Mouse (Mus musculus): ENCODE results near the gene Tbc1d8b.

Tbc1d8b gene

GRCm38 (mm10) chrX:139780988-139781387 lies 96.2 kb downstream of the Tbc1d8b start:
- DNase-seq: peak in 1 of 2 experiments; percentile 44

DNA sequence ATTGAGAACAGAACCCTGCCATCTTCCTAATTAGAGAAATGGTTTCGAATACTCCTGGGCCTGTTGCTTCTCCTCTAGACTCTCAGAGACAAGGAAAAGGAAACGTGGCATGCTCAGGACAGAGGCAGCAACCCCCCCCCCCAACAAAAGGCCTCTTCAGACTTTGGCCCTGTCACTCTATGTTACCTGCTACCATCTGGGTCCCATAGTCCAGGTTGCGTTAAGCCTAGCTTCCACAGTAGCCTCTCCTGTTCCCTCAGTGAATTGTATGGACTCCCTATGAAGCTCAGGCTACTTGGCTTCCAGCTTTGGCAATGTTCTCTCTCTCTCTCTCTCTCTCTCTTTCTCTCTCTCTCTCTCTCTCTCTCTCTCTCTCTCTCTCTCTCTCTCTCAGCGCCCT lies 96.8 kb downstream of the Tbc1d8b start:
- DNase-seq: no peak

GRCm38 (mm10) chrX:139782278-139783044 lies 97.7 kb downstream of the Tbc1d8b start, which contains the start of gene Ripply1:
TSS of gene Ripply1 (minus strand) at chrX:139782353.
- DNase-seq: no peak

GRCm38 (mm10) chrX:139783045-139783422 lies 98.2 kb downstream of the Tbc1d8b start:
- DNase-seq: peak in 1 of 2 experiments; percentile 21

GRCm38 (mm10) chrX:139785764-139786163 lies 101.0 kb downstream of the Tbc1d8b start:
- DNase-seq: peak; percentile 34 to 38

- DNase-seq: no peak
These were observed 109.5 kb downstream of the Tbc1d8b start for GRCm38 (mm10) chrX:139794072-139794845.

DNA sequence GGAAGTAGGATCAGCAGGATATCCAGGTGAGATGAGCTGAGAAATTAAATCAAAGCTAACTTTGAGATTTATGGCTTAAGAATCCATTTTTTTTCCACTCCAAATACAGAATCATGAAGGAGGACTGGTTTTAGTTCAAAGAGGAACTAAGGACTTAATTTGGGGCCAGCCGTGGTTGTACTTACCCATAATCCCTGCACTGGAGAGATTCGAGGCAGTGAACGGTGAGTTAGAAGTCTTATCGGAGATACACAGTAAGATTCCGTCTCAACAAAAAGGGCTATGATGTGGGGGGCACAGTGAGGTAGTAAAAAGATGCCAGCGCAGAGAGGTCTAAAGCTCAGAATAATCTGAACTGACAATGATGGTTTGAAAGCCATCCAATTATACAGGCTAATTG lies 111.2 kb downstream of the Tbc1d8b start:
- no peak for DNase-seq

GRCm38 (mm10) chrX:139797875-139798274 lies 113.1 kb downstream of the Tbc1d8b start:
- peak in 1 of 2 experiments; percentile 26 for DNase-seq

DNA sequence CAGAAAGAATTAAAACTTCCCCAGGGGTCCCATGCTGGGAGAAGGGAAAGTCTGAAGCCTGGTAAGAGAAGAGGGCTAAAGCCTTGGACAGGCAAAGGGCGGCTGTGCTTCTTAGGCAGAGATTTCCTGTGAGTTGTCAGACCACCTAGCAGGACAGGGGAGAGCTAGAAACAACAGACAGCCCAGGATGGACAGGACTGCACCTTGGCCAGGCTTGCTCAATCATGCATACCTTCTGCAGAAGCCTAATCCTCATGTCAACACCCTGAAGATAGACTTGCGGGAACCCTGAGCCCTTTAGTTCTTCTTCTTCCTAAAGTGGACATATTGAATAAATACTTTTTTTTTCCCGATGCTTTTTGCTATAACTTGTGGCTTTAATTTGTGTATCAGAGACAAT lies 115.2 kb downstream of the Tbc1d8b start:
- no peak for DNase-seq

DNA sequence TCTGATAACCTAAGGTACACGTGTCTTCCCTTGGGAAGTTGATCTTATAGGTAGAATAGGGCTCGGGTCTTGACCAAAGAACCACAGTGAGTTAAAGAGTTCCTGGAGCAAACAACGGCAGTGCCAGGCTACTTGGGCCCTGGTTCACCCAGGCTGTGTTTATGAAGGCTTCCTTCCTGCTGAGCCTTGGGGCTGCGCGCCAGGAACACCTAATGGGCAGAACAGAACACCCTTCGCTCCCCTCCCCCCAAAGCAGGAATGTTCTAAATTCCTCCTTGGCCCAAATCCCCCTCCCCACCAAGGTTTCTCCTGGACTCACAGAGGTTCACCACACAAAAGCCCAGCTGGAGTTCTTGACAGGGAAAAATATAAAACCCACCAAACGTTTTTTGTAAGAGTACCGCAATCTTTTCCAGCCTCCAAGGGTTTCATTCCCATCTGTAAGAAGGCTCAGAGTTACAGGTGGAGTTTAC lies 115.6 kb downstream of the Tbc1d8b start, which contains the start of gene Cldn2:
Gene Cldn2, plus strand, starts transcription at position 423 of the 473 bp plus-strand sequence.
- DNase-seq: peak; percentile 17 to 54

Data from lung, postnatal 4 days (tissue).